Mouse (Mus musculus) heart, adult 2 months (tissue): ENCODE results near the gene Clec4d. TPM values are rescaled to one million over a fixed set of nuclear protein-coding genes. Genes with fewer than 3 reads are reported as not detected.
"Not testable (repeated sequence)": the region's sequence is repeated elsewhere in the genome, so short reads cannot be mapped to it uniquely, and the experiment has no call there.

ENCODE experiments used
- DNase-seq, 2 experiments: peaks; one replicate each; pipeline ENCODE4 v3.0.0; 2021
- H3K27ac ChIP-seq: fragments of 200-600 bp; 2 replicates; pipeline ENCODE4 v1.8.1; 2022
- H3K27me3 ChIP-seq: fragments of 200-500 bp; 2 replicates; pipeline ENCODE4 v1.6.1; 2012; ENCODE audit warnings: mild to moderate bottlenecking, low read length, inconsistent platforms, mixed read lengths; ENCODE audit not compliant: control insufficient read depth, insufficient read depth
- H3K36me3 ChIP-seq: fragments of 200-500 bp; 2 replicates; pipeline ENCODE4 v1.6.1; 2012; ENCODE audit warnings: low read length, inconsistent platforms; ENCODE audit not compliant: control insufficient read depth, insufficient read depth
- H3K4me1 ChIP-seq: fragments of 200-500 bp; 2 replicates; pipeline ENCODE4 v1.6.1; 2011; ENCODE audit warnings: low read length; ENCODE audit not compliant: control insufficient read depth, insufficient read depth
- H3K4me3 ChIP-seq: fragments of 200-600 bp; 2 replicates; pipeline ENCODE4 v1.8.1; 2022
- H3K79me2 ChIP-seq: fragments of 200-500 bp; replicated peaks from 2 replicates; pipeline ENCODE4 v1.6.1; 2012; ENCODE audit warnings: mild to moderate bottlenecking, inconsistent platforms, low read length, moderate library complexity, mixed read lengths; ENCODE audit not compliant: control insufficient read depth, insufficient read depth
- H3K9ac ChIP-seq: fragments of 200-500 bp; 2 replicates; pipeline ENCODE4 v1.6.1; 2012; ENCODE audit warnings: low read depth, mild to moderate bottlenecking, control low read depth, inconsistent platforms, low read length, mixed read lengths
- CTCF ChIP-seq: fragments of 200-600 bp; IDR thresholded peaks from 2 replicates; pipeline ENCODE4 v1.8.1; 2022; ENCODE audit warnings: antibody characterized with exemption, mild to moderate bottlenecking, moderate library complexity
- EP300 ChIP-seq: fragments of 200-500 bp; IDR thresholded peaks from 2 replicates; pipeline ENCODE4 v1.6.1; 2011; ENCODE audit warnings: low read depth, low read length, control low read depth; ENCODE audit not compliant: insufficient read depth
- POLR2A ChIP-seq: fragments of 200-500 bp; IDR thresholded peaks from 2 replicates; pipeline ENCODE4 v1.6.1; 2011; ENCODE audit warnings: mild to moderate bottlenecking, low read depth, low read length, control low read depth; ENCODE audit not compliant: insufficient read depth
- WGBS: fragments of 180-500 bp; shearing (Covaris S2); methylation state at CpG from one replicate; pipeline ENCODE4 v1.1.7; 2018; 5-methylcytosine and 5-hydroxymethylcytosine counted together
- intact Hi-C: fragments of 180-260 bp; cut with DNase I; formaldehyde crosslinking; loops from one replicate; pipeline ENCODE4 v1.15.1; 2025
- long read RNA-seq: library from polyadenylated mRNA; stranded (forward); transcript quantifications from one replicate; pipeline ENCODE4 v2.0.0, GENCODE M21; 2021
- polyA plus RNA-seq: library from polyadenylated mRNA; depleted of rRNA; stranded (reverse); fragments of >200 nt; gene quantifications from 2 replicates; pipeline ENCODE4 v1.2.3, GENCODE M21; 2012; rRNA removed
- total RNA-seq, 2 experiments: library from RNA; stranded (reverse); gene quantifications; 2 replicates each; pipeline ENCODE4 v1.2.3; 2021

Clec4d gene
- total RNA-seq (1 to 10 TPM in 1 of 2 experiments, under 1 TPM in 1; 0.68 to 1.1 TPM), polyA plus RNA-seq (0.32 and 0.64 TPM in 2 replicates)
- long read RNA-seq: 0 reads

- Histone ChIP-seq H3K4me3 (no peak within 1 kb of the TSS), H3K9ac (no peak within 1 kb of the TSS), H3K27ac (no peak within 1 kb of the TSS), H3K79me2 (no peaks in the 10 kb centered on the region), H3K27me3 (no peaks in the 10 kb centered on the region), H3K4me1 (no peaks in the 10 kb centered on the region), H3K36me3 (no peaks in the 10 kb centered on the region)
- intact Hi-C loops: no loop called here
- DNase-seq: no peak
- 52% methylated on average over 4 of the region's 4 CpGs for WGBS
- TF ChIP-seq CTCF (peak; percentile 31), POLR2A (no peak), EP300 (no peak)
Observed at GRCm38 (mm10) chr6:123261555-123262161, at the start of gene Clec4d. Clec4d (plus strand) TSS chr6:123262111.

- H3K27me3 ChIP-seq: no peaks in the 10 kb centered on the region
- H3K4me1 ChIP-seq: no peaks in the 10 kb centered on the region
- H3K79me2 ChIP-seq: no peaks in the 10 kb centered on the region
- H3K27ac ChIP-seq: no peak overlapping the region
- TF ChIP-seq EP300 (no peak), CTCF (no peak), POLR2A (no peak)
- no peak for DNase-seq
- no peak overlapping the region for H3K4me3 ChIP-seq
- H3K36me3 ChIP-seq: no peaks in the 10 kb centered on the region
- WGBS: 46% methylated on average over 2 of the region's 2 CpGs
- intact Hi-C loops: no loop called here
- H3K9ac ChIP-seq: no peak overlapping the region
Observed at GRCm38 (mm10) chr6:123227519-123228166, 34.3 kb upstream of the Clec4d start.

- Histone ChIP-seq H3K27ac (no peak within 1 kb of the TSS), H3K9ac (no peak within 1 kb of the TSS), H3K4me1 (no peaks in the 10 kb centered on the region), H3K4me3 (no peak within 1 kb of the TSS), H3K36me3 (no peaks in the 10 kb centered on the region), H3K27me3 (no peaks in the 10 kb centered on the region), H3K79me2 (no peaks in the 10 kb centered on the region)
- WGBS: 45% methylated on average over 3 of the region's 3 CpGs
- intact Hi-C loops: no loop called here
- TF ChIP-seq POLR2A (no peak), EP300 (no peak), CTCF (no peak)
- DNase-seq: no peak
Observed at GRCm38 (mm10) chr6:123229644-123230043, 32.3 kb upstream of the Clec4d start, which contains the start of gene Clec4n. Clec4n (plus strand) TSS chr6:123229843.

GRCm38 (mm10) chr6:123231149-123231548 is 30.8 kb upstream of the Clec4d start:
- WGBS: 55% methylated on average over 2 of the region's 2 CpGs
- Histone ChIP-seq H3K79me2 (no peaks in the 10 kb centered on the region), H3K4me3 (no peak overlapping the region)

GRCm38 (mm10) chr6:123237582-123237981 is 24.3 kb upstream of the Clec4d start:
- DNase-seq: no peak
- H3K4me1 ChIP-seq: no peaks in the 10 kb centered on the region
- H3K79me2 ChIP-seq: no peaks in the 10 kb centered on the region
- no peaks in the 10 kb centered on the region for H3K27me3 ChIP-seq
- no peak overlapping the region for H3K9ac ChIP-seq
- TF ChIP-seq CTCF (no peak), EP300 (no peak), POLR2A (no peak)
- intact Hi-C loops: no loop called here
- no peaks in the 10 kb centered on the region for H3K36me3 ChIP-seq
- no peak overlapping the region for H3K27ac ChIP-seq
- H3K4me3 ChIP-seq: no peak overlapping the region

More at GRCm38 (mm10) chr6:123231149-123231548, 30.8 kb upstream of the Clec4d start:
- DNase-seq: no peak
- H3K36me3 ChIP-seq: no peaks in the 10 kb centered on the region
- intact Hi-C loops: no loop called here
- no peak overlapping the region for H3K27ac ChIP-seq
- no peak for TF ChIP-seq CTCF
- TF ChIP-seq POLR2A: no peak
- TF ChIP-seq EP300: no peak
- H3K4me1 ChIP-seq: no peaks in the 10 kb centered on the region
- H3K9ac ChIP-seq: no peak overlapping the region
- no peaks in the 10 kb centered on the region for H3K27me3 ChIP-seq

GRCm38 (mm10) chr6:123244201-123244600 is 17.7 kb upstream of the Clec4d start:
- TF ChIP-seq POLR2A (no peak), EP300 (no peak), CTCF (no peak)
- Histone ChIP-seq H3K79me2 (no peaks in the 10 kb centered on the region), H3K4me3 (no peak overlapping the region), H3K27me3 (no peaks in the 10 kb centered on the region), H3K27ac (no peak overlapping the region), H3K9ac (no peak overlapping the region), H3K36me3 (no peaks in the 10 kb centered on the region), H3K4me1 (no peaks in the 10 kb centered on the region)
- intact Hi-C loops: no loop called here
- no peak for DNase-seq
- WGBS: 67% methylated on average over 5 of the region's 5 CpGs

- H3K27ac ChIP-seq, H3K9ac ChIP-seq, H3K4me3 ChIP-seq, H3K36me3 ChIP-seq, H3K4me1 ChIP-seq, H3K27me3 ChIP-seq, intact Hi-C loops, H3K79me2 ChIP-seq, DNase-seq: not testable (repeated sequence)
- 71% methylated on average over 2 of the region's 2 CpGs for WGBS
Observed at GRCm38 (mm10) chr6:123248862-123249261, 13.0 kb upstream of the Clec4d start.
